Mouse (Mus musculus): ENCODE measurements at regions not wholly inside any gene's neighbourhood (a gene's known extent, or its start where the extent isn't known, plus 50 kb on each side); places are given as distances from the start of the nearest gene placed in this dataset.

DNA sequence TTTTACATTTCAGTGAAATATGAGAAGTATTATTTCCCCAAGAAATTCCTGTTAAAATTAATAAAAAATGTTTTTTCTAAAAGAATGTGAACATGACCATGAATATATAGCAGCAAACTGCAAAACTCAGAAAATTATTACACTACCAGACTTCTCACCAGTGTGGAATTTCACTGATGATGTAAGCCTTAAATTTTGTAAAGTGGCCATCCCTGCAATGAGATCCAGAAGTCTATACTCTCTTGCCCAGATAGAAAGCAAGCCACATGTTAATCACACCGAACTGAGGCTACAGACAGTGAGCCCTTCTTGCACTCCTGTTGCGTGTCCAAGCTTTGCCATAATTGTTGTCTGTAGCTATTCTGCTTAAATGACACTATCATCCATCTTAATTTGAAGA lies 62.6 kb upstream of the P3h2 start:
- DNase-seq (ENCODE audit: low spot score in 2 of 2) = no peak

DNA sequence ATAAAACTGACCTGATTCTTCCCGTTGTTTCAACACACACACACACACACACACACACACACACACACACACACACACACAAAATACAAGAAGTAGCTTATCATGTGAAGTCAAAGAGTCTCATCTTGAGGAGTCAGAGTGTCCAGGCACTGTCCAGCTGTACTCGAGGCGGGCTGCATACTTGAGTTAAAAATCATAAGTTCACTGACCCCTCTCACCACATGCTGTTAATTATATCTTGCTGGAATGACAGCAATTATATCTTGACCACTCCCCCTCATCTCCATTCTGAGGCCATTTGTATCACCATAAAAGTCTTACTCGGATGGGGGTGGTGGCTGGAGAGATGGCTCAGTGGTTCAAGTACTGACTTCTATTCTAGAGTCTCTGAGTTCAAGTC lies 58.5 kb upstream of the P3h2 start:
- DNase-seq (ENCODE audit: low spot score in 2 of 2) = no peak

DNA sequence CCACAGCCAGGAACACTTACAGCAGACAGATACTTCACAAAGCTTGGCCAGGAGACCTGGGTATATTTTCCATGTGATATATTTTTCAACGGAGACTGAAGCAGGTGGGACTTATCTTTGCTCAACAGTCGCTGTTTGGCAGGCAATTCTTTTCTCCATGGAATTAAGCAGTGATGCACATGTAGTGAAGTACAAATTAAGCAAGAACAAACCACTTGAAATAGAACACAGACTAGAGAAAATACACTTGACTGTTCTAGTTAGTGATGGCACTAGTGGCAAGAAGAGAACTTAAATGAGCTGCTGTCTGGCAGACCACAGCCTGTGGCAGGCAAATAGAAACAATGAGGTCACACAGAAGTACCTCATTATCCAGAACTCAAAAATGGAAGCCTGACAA lies 57.8 kb upstream of the P3h2 start:
- no peak for DNase-seq (ENCODE audit: low spot score in 2 of 2)

DNA sequence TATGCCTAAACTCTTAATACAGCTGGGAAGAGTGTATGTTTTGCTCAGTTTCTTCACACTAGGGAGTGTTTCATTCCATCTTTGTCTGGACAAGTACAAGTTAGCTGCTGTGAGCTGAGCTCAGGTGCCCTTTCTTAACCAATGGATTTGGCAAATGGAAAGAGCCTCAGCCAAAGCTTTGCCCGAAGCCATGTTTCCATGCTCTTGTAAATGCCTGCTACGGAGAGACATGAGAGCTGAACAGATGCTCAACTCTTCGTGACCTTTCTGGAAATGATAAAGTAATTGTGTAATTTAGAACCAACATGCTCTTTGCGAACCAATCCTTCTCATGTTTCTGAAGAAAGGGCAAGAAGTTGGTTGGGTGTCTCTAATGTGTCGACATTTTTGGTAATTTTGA lies 52.0 kb upstream of the P3h2 start:
- DNase-seq (ENCODE audit: low spot score in 2 of 2) = no peak
